Mouse (Mus musculus): ENCODE measurements around the gene Ifnb1. TPM values are rescaled to one million over a fixed set of nuclear protein-coding genes. Genes with fewer than 3 reads are reported as not detected.
A peak's percentile ranks its signal among the peaks of the same experiment; 100 is the strongest.
"Not testable (repeated sequence)": the region's sequence is repeated elsewhere in the genome, so short reads cannot be mapped to it uniquely, and the experiment has no call there.

Gene Ifnb1
- not detected for total RNA-seq (2021)
- long read RNA-seq, experiment 1: 0 reads
- long read RNA-seq, experiment 2: 0 reads

DNA sequence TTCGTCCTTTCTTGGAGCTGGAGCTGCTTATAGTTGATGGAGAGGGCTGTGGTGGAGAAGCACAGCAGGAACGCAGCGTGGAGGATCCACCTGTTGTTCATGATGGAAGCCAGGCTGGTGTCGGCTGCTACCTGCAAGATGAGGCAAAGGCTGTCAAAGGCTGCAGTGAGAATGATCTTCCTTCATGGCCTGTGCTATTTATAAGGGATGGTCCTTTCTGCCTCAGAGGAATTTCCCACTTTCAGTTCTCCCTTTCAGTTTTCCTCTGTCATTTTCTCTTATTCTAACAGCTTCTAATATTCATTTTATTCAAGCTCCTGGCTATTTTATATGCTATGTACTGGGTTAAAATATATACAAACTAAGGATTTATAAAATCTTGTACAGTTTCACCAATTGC, at the start of gene Ifnb1:
Gene Ifnb1, minus strand, starts transcription at position 101 of the 400 bp plus-strand sequence.
- no peak for DNase-seq (ENCODE audit: low spot score in 2 of 2)
- intact Hi-C loops (cut with DNase I): no loop called here

DNA sequence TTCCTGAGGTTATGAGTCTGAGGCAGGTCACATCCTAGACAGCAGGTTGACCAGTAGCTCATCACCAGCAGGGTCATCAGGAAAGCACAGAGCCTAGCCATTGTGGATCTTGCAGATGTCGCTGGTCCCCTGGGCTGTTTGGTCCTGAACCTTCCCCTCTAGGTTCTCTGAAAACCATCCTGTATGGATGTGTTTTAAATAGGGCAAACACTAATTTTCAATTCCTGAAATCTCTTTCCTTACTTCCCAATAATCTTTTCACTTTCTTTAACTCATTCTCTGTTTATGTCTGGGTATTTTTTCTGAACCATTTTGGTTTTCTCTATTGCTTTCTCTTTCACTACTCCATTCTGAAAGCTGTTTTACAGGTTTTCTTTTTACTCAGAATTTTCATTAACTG, 49.1 kb upstream of the Ifnb1 start, which contains the start of gene Ifna14:
Gene Ifna14, minus strand, starts transcription at position 101 of the 400 bp plus-strand sequence.
- DNase-seq (ENCODE audit: low spot score in 2 of 2): no peak
- intact Hi-C loops (cut with DNase I): no loop called here

DNA sequence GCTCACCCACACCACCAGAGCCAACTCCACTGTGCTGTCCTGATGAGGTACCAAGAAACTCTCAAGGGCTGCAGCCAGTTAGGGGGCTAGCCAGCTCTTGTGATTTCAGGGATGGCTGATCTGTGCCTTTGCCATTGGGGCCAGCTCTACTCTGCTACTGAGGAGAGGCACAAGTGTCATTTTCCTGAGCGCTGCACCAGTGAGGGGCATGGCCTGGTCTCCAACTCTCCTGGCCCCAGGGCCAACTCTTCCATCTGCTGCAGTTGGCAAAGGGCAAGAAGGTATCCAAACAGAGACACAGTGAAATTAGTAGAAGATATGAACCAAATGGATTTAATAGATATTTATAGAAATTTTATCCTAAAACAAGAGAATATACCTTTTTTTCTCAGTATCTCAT, 39.2 kb upstream of the Ifnb1 start:
- DNase-seq (ENCODE audit: low spot score in 2 of 2): no peak
- intact Hi-C loops (cut with DNase I): no loop called here

DNA sequence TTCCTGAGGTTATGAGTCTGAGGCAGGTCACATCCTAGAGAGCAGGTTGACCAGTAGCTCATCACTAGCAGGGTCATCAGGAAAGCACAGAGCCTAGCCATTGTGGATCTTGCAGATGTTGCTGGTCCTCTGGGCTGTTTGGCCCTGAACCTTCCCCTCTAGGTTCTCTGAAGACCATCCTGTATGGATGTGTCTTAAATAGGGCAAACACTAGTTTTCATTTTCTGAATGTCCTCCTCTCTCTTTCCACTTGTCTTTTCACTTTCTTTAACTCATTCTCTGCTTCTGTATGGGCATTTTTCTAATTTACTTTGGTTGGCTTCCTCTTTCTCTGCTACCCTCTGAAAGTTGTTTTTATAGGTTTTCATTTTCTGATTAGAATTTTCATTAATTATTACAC, 35.6 kb upstream of the Ifnb1 start, which contains the start of gene Ifna15:
Gene Ifna15, minus strand, starts transcription at position 101 of the 400 bp plus-strand sequence.
- intact Hi-C loops (cut with DNase I); DNase-seq (ENCODE audit: low spot score in 2 of 2): not testable (repeated sequence)

DNA sequence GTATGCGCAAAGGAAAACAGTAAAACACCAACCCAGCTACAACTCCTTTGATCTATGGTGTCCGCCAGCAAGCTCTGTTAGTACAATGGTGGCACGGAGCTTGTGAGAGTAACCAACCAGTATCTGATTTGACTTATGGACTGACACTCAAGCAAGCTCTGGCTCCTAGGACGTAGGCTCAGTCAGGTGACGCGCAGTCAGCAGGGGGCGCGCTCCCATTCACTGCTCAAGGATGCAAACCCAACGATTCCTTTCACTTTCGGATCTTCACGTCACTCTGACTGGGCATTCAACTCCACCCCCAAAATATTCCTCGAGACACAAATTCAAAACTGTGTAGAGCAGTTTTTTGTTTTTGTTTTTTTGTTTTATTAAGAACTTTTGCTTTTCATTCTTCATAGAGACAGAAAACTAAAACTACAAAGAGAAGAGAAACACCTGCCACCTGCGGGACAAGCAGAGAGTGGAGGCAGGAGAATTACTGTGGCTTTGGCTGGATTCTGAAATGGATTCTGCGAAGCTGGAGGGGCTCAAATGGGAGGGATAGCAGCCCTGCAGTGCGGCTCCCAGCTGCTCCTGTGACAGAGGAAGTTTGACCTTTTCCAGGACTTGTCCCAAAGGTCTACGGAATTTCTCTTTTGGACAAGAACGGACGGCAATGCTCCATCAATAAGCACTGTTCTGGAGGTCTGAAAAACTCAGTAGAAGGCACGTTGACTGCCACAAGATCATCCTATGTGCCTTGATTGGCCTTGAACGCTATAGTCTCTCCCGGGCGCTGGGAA, 27.8 kb upstream of the Ifnb1 start:
- intact Hi-C loops (cut with DNase I): no loop called here
- peak; percentile 64 to 68 for DNase-seq (ENCODE audit: low spot score in 2 of 2)

DNA sequence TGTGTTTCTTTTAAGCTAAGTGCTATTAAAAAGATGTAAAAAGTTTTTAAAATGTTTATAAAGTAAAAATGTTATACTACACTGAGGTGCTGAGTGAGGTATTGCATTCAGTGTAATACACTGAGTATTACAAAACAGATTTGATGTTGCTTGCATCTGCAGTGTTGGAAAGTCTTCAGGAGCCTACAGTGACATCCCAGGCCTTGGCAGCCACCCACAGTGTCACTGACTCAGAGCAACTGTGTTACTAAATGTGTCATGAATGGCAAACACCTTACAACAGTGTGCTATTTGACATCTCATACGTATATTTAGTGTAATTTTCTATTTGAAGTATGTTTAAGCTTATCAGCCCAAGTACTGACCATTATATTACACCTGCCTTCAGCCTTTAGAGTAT, 25.4 kb upstream of the Ifnb1 start:
- intact Hi-C loops (cut with DNase I): loop anchor here (10.0 kb wide), 1 partner anchor 193 kb away; no protein-coding TSS in a partner anchor
- no peak for DNase-seq (ENCODE audit: low spot score in 2 of 2)

DNA sequence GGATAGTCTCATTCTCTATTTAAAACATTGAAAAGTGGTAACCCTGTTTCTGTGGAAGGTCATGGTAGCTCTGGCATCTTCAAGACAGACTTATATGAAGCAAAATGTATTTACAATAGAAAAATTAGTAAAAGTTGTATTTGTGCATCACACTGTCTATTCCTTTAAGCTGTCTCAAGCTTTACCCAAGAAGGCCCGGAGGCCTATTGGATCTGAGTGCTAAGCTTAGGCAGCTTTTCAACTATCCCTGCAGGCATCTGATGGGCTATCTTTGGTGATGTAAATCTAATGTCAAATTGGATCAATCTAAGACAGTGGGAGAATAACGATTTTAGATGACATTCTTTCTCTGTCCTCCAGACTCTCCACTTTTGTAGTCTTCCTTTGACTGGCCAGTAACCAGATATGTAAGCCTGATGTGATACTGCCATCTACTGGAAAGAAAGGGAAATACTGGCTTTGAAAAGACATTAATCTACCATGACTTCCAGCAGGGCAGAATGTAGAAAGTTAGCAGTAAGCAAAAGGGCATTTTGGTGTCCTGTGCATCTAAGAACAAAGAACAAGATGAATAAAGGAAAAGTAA, 21.2 kb upstream of the Ifnb1 start:
- intact Hi-C loops (cut with DNase I): loop anchor here (5.0 to 10.0 kb wide), 3 partner anchors 189 to 1176 kb away; partner anchors contain the start of gene Mllt3
- DNase-seq (ENCODE audit: low spot score in 2 of 2): peak; percentile 53 to 84

DNA sequence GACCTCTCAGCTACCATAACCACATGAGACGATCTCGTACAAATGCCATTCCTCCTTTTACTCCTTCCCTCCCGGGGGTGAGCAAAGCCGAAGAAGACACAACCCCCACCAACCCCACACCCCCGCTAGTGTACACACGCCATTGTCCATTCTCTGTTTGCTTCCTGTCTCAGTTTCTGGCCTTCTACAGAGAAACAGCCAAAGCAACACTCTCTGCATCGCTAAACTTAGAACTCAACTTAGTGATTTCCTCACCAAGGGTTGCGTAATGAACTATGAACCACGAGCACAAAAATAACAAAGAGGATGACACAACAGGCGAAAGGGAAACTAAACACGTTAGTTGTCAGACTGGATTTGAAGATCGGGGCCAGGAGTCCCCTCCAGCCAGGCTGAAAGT, 14.8 kb upstream of the Ifnb1 start:
- intact Hi-C loops (cut with DNase I): no loop called here
- peak in 1 of 2 experiments; percentile 7 for DNase-seq (ENCODE audit: low spot score in 2 of 2)

DNA sequence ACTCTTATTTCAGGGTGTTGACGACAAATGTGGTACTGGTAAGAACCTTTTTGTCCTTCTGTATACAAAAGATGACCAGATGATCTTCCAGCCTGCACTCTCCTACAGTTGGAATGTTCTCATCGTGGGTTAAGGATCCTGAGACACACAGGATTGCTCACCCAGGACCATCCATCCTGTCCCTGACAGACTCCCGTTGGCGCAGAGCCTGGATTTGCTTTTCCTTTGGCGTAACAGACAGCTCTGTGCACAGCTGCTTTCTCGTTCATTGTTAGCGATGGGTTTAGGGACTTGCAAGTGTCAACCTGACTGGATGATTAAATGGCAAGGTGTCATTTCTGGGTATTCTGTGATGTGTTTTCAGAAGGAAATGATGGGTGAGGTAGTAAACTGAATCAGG, 14.1 kb upstream of the Ifnb1 start:
- intact Hi-C loops (cut with DNase I): no loop called here
- no peak for DNase-seq (ENCODE audit: low spot score in 2 of 2)

DNA sequence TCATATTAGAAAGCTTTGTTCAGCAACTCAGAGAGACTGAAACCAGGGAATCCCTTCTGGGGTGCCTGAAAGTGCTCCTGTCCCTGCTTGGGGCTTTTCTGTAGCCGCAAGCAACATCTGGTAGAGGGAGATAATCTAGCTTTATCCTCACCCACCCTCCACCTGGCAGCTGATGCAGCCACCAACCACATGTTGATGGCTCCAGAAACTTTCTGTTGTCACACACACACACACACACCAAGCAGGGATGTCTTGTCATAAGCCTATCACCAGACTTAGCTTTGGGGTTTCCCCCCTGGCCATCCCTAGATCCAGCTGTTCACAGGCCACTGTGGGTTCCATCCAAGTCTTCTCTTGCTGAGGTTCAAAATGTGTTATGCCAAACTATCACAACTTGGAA, 13.2 kb upstream of the Ifnb1 start:
- intact Hi-C loops (cut with DNase I): no loop called here
- DNase-seq (ENCODE audit: low spot score in 2 of 2): no peak

DNA sequence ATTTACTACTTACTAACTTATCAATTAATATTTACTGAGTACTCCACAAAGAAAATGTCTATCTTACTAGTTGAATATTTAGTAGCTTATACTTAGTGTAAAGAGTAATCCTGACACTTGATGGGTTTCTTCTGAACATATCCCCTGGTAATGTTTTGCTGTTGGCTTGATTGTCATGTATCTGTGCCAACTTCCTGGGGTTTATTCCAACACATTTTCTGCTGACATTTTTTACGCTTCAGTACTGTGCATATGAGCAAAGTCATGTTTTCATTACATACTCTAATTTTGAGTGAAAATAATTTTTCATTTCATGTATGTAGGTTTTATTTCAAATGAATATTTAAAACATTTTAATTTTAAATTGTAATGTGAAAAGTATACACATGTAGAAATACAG, 12.3 kb upstream of the Ifnb1 start:
- intact Hi-C loops (cut with DNase I): no loop called here
- no peak for DNase-seq (ENCODE audit: low spot score in 2 of 2)

DNA sequence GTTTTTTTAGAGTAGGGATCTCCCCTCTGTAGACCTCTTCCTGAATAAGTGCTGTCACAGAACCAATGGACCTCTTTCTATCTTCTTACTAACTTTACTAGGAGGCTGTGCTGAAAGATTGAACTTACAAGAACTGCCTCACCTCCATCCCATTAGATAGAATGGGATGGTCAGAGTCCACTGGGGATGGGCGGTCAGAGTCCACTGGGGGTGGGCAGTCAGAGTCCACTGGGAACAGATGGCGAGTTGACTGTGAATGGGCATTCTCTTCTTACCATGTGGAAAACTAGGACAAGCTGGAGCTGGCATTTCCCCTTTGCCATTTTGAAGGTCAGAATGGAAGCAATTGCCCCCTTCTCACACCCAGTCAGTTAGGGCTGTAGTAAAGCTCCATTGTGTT, 10.9 kb upstream of the Ifnb1 start:
- intact Hi-C loops (cut with DNase I): no loop called here

DNA sequence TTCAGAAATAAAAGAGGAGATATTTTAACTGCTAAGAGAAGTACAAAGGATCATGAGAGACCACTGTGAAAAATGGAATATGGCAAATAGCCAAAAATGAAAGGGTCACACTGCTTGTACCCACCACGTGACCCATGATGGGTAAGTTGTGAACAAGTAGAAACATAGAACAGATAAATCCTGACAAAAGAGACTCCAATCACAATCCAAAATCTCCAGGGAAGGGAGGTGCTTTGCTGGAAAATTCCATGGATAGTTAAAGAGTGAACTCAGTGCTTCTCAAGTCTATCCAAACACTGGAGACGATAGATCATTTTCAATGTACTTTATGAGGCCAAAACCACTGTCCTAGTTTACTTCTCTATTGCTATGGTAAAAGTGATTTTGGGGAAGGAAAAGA, 8.3 kb upstream of the Ifnb1 start:
- intact Hi-C loops (cut with DNase I): no loop called here
- DNase-seq (ENCODE audit: low spot score in 2 of 2): no peak

More for the DNA sequence above, 10.9 kb upstream of the Ifnb1 start:
- DNase-seq (ENCODE audit: low spot score in 2 of 2): no peak

DNA sequence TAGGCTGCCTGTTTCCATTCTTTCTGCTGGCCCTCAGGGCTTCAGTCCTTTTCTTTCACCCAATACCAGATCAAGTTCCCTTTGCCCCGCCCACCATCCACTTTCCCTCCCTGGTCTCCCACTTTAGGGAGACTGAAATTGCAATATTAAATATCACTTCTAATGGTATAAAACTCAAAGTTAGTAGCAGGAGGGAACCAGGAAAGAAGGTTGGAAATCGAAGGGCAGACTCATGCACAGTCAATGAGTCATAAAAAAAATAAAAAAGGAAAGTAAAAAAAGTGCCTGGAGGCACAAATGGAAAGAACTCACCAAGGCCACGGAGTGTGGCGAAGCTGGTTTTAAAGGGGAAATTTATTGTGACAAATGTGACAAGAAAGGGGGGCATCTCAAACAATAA, 7.7 kb upstream of the Ifnb1 start:
- intact Hi-C loops (cut with DNase I): no loop called here
- DNase-seq (ENCODE audit: low spot score in 2 of 2): no peak

DNA sequence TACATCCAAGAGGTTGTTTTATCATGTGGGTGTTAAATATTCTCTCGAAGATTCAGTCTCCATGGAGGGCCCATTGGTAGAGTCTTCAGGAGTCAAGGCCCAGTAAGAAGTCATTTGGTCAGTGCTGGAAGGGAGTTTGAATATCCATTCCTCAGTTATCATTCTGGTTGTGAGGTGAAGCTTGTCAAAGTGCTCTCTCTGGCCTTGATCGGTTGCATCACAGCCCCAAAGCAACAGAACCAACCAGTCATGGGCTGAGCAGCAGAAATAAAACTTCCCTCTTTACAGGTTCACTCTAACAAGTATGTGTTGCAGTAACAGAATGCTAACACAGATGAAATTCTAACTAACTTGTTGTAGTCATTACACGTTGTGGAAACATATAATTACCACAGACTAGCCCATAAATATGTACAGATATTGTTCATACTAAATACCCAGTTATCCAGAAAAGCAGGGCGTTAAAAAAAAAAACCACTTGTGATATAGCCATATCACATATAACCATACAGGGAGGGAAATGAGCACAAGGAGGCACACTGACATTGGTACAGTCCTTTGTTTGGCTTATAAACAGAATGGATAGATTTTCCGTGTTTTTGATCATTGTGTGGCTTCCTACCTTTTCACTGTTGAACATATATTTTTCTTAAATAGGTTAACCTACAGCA, 3.9 kb upstream of the Ifnb1 start:
- DNase-seq (ENCODE audit: low spot score in 2 of 2): no peak
- intact Hi-C loops (cut with DNase I): no loop called here

DNA sequence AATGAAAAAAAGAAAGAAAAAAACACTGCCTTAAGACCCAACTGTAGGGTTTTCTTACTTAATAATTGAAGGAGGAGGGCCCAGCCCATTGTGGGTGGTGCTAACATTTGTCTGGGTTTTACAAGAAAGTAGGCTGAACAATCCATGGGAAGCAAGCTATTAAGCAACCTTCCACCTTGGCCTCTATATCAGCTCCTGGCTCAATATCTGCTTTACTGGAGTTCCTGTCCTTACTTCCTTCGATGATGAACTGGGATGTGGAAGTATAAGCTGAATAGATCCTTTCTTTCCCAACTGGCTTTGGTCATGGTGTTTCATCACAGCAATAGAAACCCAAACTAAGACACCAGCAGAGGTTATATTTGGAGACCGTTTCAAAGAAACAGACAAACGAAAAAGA, 2.8 kb upstream of the Ifnb1 start:
- intact Hi-C loops (cut with DNase I): no loop called here
- no peak for DNase-seq (ENCODE audit: low spot score in 2 of 2)

DNA sequence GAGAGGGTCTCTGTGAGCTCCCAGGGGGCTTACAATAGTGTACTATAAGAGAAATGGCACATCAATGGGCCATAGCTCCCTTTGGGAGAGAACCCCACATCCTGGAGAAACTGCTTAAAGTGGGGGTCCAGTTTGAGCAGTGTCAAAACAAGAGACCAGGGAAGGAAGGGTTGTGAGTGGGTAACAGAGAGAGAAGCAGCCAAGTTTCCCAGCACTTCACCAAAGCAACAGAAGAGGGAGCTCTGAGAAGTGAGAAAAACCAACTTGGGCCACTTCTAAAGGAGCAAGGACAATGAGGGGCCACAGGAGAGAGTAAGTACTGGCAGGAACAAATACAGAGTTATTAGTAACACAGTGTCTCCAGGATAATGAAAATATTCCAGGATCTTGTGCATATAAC, 667 bp upstream of the Ifnb1 start:
- intact Hi-C loops (cut with DNase I): no loop called here
- DNase-seq (ENCODE audit: low spot score in 2 of 2): no peak

DNA sequence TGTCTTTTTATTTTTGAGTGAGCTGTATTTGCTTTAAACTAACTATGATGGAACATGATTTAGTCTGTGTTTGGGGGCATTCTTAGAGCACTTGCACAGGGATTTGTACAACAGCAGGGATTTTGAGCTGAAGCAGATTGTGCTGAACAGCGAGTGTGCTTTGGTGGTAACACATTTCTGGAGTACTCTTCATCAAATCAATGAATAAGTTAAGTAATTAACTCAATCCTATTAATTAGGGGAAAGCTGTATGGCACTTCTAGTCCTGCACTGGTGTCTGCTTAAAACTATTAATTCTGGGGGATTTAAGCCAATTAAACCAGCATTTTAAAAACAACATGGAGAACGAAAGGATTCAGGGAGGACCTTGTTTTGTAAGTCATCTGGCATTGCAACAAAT, 4.6 kb downstream of the Ifnb1 start:
- no peak for DNase-seq (ENCODE audit: low spot score in 2 of 2)
- intact Hi-C loops (cut with DNase I): no loop called here

DNA sequence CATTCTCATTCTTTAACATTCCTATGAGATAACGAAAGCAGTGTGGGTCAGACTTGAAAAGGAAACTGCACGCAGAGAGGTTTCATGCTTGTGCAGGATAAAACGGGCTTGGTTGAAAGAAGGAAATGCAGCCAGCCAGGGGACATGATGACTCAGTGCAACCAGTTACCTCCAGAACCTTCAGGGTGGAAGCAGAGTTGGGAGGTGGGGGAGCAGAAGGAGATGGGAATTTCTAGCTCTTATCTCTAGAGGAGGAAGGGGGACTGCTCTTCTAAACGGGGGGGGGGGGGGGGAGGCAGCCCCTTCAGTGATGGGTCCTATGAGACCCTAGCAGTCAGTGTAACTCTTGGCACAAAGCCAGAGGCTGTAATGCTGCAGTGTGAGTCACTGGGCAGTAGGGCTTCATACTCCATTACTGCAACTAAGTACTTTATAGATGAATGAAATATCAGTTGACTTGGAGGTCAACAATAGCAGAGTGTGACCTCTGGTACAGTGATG, 6.8 kb downstream of the Ifnb1 start:
- intact Hi-C loops (cut with DNase I): no loop called here
- DNase-seq (ENCODE audit: low spot score in 2 of 2): peak in 1 of 2 experiments; percentile 10

DNA sequence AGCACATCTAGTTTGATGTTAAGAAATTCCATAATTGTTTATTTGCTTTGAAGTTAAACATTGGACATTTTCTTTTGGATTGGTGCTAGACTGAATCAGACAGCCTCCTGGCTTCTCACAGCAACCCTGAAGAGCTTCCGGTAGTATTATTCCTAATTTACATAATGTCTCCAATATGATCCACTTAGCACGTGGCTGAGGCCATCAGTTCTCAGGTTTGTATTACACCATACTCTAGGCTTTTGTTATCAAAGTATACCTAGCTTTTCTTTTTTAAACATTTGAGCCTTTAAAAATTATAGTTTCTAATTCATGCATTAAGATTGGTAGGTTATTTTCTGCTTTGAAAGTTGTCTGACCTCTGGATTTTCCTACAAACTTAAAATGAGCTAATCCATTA, 7.3 kb downstream of the Ifnb1 start:
- intact Hi-C loops (cut with DNase I): no loop called here

More for the DNA sequence above, 7.3 kb downstream of the Ifnb1 start:
- DNase-seq (ENCODE audit: low spot score in 2 of 2): no peak

Data from left cerebral cortex, postnatal 14 days (tissue).